Mouse (Mus musculus) splenic B cell, adult 2 months (primary cell): ENCODE measurements around the gene P4ha3.

Experiments used
- DNase-seq: peaks from one replicate; pipeline ENCODE4 v3.0.0-alpha.2; 2011; ENCODE audit warnings: low read depth, low spot score
- H3K27me3 ChIP-seq: 2 replicates; pipeline ENCODE4 v1.6.1; 2012; ENCODE audit warnings: mild to moderate bottlenecking, low read length, moderate library complexity, mixed read lengths; ENCODE audit not compliant: control insufficient read depth, poor library complexity, insufficient read depth, severe bottlenecking
- H3K36me3 ChIP-seq: 2 replicates; pipeline ENCODE4 v1.6.1; 2012; ENCODE audit warnings: mild to moderate bottlenecking, low read length, moderate library complexity, mixed read lengths; ENCODE audit not compliant: control insufficient read depth, poor library complexity, insufficient read depth, severe bottlenecking

P4ha3 gene

GRCm38 (mm10) chr7:100287748-100288578 is 2.6 kb downstream of the P4ha3 start:
- no peak for DNase-seq
- no peaks in the 10 kb centered on the region for H3K36me3 ChIP-seq

GRCm38 (mm10) chr7:100288622-100289021 is 3.3 kb downstream of the P4ha3 start:
- no peak for DNase-seq
- Histone ChIP-seq H3K36me3 (no peaks in the 10 kb centered on the region), H3K27me3 (no peaks in the 10 kb centered on the region; the same call in 1 of the 2 replicates)

More at GRCm38 (mm10) chr7:100287748-100288578, 2.6 kb downstream of the P4ha3 start:
- no peaks in the 10 kb centered on the region; the same call in 1 of the 2 replicates for H3K27me3 ChIP-seq

GRCm38 (mm10) chr7:100293546-100293945 is 8.2 kb downstream of the P4ha3 start:
- no peaks in the 10 kb centered on the region; the same call in 1 of the 2 replicates for H3K27me3 ChIP-seq
- H3K36me3 ChIP-seq: no peaks in the 10 kb centered on the region
- DNase-seq: no peak

GRCm38 (mm10) chr7:100295745-100296144 is 10.4 kb downstream of the P4ha3 start:
- H3K36me3 ChIP-seq: no peaks in the 10 kb centered on the region
- no peak for DNase-seq
- H3K27me3 ChIP-seq: no peaks in the 10 kb centered on the region

GRCm38 (mm10) chr7:100296699-100297098 is 11.4 kb downstream of the P4ha3 start:
- Histone ChIP-seq H3K27me3 (no peaks in the 10 kb centered on the region), H3K36me3 (no peaks in the 10 kb centered on the region)
- no peak for DNase-seq

- H3K27me3 ChIP-seq: no peaks in the 10 kb centered on the region
- no peak for DNase-seq
- no peaks in the 10 kb centered on the region for H3K36me3 ChIP-seq
These were observed 13.7 kb downstream of the P4ha3 start for GRCm38 (mm10) chr7:100298861-100299510.

GRCm38 (mm10) chr7:100301390-100301789 is 16.1 kb downstream of the P4ha3 start:
- Histone ChIP-seq H3K36me3 (no peaks in the 10 kb centered on the region), H3K27me3 (no peaks in the 10 kb centered on the region)
- DNase-seq: no peak

GRCm38 (mm10) chr7:100302316-100302715 is 17.0 kb downstream of the P4ha3 start:
- DNase-seq: no peak

GRCm38 (mm10) chr7:100305894-100306293 is 20.6 kb downstream of the P4ha3 start:
- DNase-seq: no peak
- Histone ChIP-seq H3K36me3 (no peaks in the 10 kb centered on the region), H3K27me3 (no peaks in the 10 kb centered on the region)

More at GRCm38 (mm10) chr7:100302316-100302715, 17.0 kb downstream of the P4ha3 start:
- Histone ChIP-seq H3K36me3 (no peaks in the 10 kb centered on the region), H3K27me3 (no peaks in the 10 kb centered on the region)

GRCm38 (mm10) chr7:100307872-100308653 is 22.7 kb downstream of the P4ha3 start:
- no peaks in the 10 kb centered on the region for H3K36me3 ChIP-seq
- DNase-seq: no peak
- no peaks in the 10 kb centered on the region for H3K27me3 ChIP-seq

GRCm38 (mm10) chr7:100309216-100309615 is 23.9 kb downstream of the P4ha3 start:
- no peaks in the 10 kb centered on the region for H3K36me3 ChIP-seq
- H3K27me3 ChIP-seq: no peaks in the 10 kb centered on the region
- DNase-seq: no peak

GRCm38 (mm10) chr7:100309679-100310078 is 24.4 kb downstream of the P4ha3 start:
- Histone ChIP-seq H3K36me3 (no peaks in the 10 kb centered on the region), H3K27me3 (no peaks in the 10 kb centered on the region)
- DNase-seq: no peak

GRCm38 (mm10) chr7:100310290-100310689 is 25.0 kb downstream of the P4ha3 start:
- no peak for DNase-seq
- Histone ChIP-seq H3K27me3 (no peaks in the 10 kb centered on the region), H3K36me3 (no peaks in the 10 kb centered on the region)

- DNase-seq: no peak
- no peaks in the 10 kb centered on the region for H3K27me3 ChIP-seq
These were observed 27.4 kb downstream of the P4ha3 start for GRCm38 (mm10) chr7:100312716-100313115.

GRCm38 (mm10) chr7:100316924-100317323 is 31.6 kb downstream of the P4ha3 start:
- no peaks in the 10 kb centered on the region for H3K36me3 ChIP-seq
- H3K27me3 ChIP-seq: no peaks in the 10 kb centered on the region
- no peak for DNase-seq

More at GRCm38 (mm10) chr7:100312716-100313115, 27.4 kb downstream of the P4ha3 start:
- no peaks in the 10 kb centered on the region for H3K36me3 ChIP-seq
